Mouse (Mus musculus) stomach, embryonic 14.5 days (tissue): ENCODE measurements around the gene Dip2a. TPM values are rescaled to one million over a fixed set of nuclear protein-coding genes. Genes with fewer than 3 reads are reported as not detected.

Experiments
- ATAC-seq: fragments of 200-750 bp; cut with Nextera tagmentation; 2 replicates; pipeline ENCODE4 v1.8.0; 2017; ENCODE audit warnings: low read depth, moderate TSS enrichment; ENCODE audit not compliant: insufficient number of reproducible peaks, insufficient read depth, low FRiP score
- H3K27ac ChIP-seq: fragments of 300-500 bp; sonication (generic); 2 replicates; pipeline ENCODE4 v1.5.1; 2014; ENCODE audit warnings: mild to moderate bottlenecking, low read length, moderate library complexity, mixed read lengths
- H3K27me3 ChIP-seq: fragments of 300-500 bp; sonication (generic); 2 replicates; pipeline ENCODE4 v1.6.1; 2014; ENCODE audit warnings: low read length, control low read depth, mixed read lengths; ENCODE audit not compliant: control insufficient read depth, insufficient read depth
- H3K36me3 ChIP-seq: fragments of 300-500 bp; sonication (generic); 2 replicates; pipeline ENCODE4 v1.6.1; 2014; ENCODE audit warnings: mild to moderate bottlenecking, control low read depth, low read length, moderate library complexity, mixed read lengths; ENCODE audit not compliant: control insufficient read depth, insufficient read depth
- H3K4me1 ChIP-seq: fragments of 300-500 bp; sonication (generic); 2 replicates; pipeline ENCODE4 v1.6.1; 2014; ENCODE audit warnings: low read length, control low read depth, mixed read lengths; ENCODE audit not compliant: control insufficient read depth, insufficient read depth
- H3K4me2 ChIP-seq: fragments of 300-500 bp; sonication (generic); replicated peaks from 2 replicates; pipeline ENCODE4 v1.6.1; 2014; ENCODE audit warnings: low read depth, low read length, control low read depth
- H3K4me3 ChIP-seq: fragments of 300-500 bp; sonication (generic); 2 replicates; pipeline ENCODE4 v1.5.1; 2014; ENCODE audit warnings: low read depth, low read length, control low read depth
- H3K9ac ChIP-seq: fragments of 300-500 bp; sonication (generic); replicated peaks from 2 replicates; pipeline ENCODE4 v1.6.1; 2014; ENCODE audit warnings: low read depth, mild to moderate bottlenecking, control low read depth, low read length, moderate library complexity, mixed read lengths
- H3K9me3 ChIP-seq: fragments of 300-500 bp; sonication (generic); 2 replicates; pipeline ENCODE4 v1.6.1; 2016; ENCODE audit warnings: low read depth, low read length, control low read depth; ENCODE audit not compliant: control insufficient read depth
- WGBS: fragments of 180-500 bp; shearing (Covaris S2); extraction: QIAGEN DNeasy Blood & Tissue Kit; methylation state at CpG from one replicate; pipeline ENCODE4 v1.1.7; 2014; 5-methylcytosine and 5-hydroxymethylcytosine counted together
- polyA plus RNA-seq: library from polyadenylated mRNA; unstranded; fragments of >200 nt; fragmentation: Nextera tagmentation; extraction: Ambion mirVana; gene quantifications from 2 replicates; pipeline ENCODE4 v1.2.1, GENCODE M21; 2014

The Dip2a gene
- polyA plus RNA-seq, 1 experiment from 2014 or later: 7.8 TPM

DNA sequence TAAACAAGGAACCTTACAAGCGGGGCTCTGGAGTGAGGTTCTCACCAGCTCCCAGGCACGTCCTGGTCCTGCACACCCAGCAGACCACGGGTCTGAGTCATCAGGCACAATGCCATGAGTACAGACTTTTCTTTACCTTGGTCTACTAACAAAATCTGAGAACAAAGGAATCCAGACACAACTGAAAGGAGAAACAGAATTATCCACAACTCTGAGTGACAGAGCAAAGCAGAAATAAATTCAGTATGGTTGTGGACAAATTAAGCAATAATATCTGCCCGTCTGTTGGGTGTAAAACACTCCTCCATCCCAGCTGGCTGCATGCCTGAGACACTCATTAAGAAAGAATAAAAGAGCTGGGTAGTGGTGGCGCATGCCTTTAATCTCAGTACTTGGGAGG is 13.4 kb upstream of the Dip2a start:
- peaks cover 32% of the 10 kb centered on the region for H3K36me3 ChIP-seq

DNA sequence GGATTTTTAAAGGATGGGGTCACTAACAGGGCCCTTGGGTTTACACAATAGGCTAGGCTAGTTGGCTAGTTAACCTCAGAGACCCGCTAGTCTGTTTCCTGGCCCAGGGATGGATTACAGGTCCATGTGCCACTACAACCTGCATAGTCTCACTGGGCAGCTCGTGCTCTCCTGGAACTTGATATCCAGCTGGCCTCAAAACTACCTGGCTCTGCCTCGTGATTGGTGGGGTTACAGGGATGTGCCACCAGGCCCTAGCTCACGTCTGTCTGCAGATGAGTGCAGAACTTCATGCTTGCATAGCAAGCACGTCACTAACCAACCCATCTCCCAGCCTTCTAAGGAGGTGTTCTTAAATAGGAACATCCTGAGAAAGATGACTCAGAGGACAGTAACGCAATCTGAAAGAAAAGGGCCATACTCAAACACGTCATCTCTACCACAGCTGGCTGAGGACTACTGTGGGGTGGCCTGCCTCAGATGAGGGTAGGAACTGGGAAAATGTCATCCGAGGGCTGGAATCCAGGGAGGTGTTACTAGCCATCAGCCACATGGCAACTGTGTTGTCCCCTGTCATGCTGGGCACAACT is 12.3 kb upstream of the Dip2a start:
- ATAC-seq: no peak
- Histone ChIP-seq H3K27me3 (no peaks in the 10 kb centered on the region), H3K9ac (no peak overlapping the region), H3K4me2 (no peak overlapping the region), H3K36me3 (peaks cover 42% of the 10 kb centered on the region), H3K4me1 (no peaks in the 10 kb centered on the region), H3K27ac (no peak overlapping the region), H3K4me3 (no peak overlapping the region), H3K9me3 (no peaks in the 10 kb centered on the region)
- WGBS: 86% methylated on average over 8 of the region's 8 CpGs

More for the DNA sequence above, 13.4 kb upstream of the Dip2a start:
- Histone ChIP-seq H3K4me1 (no peaks in the 10 kb centered on the region), H3K27ac (no peak overlapping the region), H3K9ac (no peak overlapping the region), H3K4me3 (no peak overlapping the region), H3K9me3 (no peaks in the 10 kb centered on the region), H3K27me3 (no peaks in the 10 kb centered on the region), H3K4me2 (no peak overlapping the region)
- ATAC-seq: no peak
- 81% methylated on average over 5 of the region's 5 CpGs for WGBS

DNA sequence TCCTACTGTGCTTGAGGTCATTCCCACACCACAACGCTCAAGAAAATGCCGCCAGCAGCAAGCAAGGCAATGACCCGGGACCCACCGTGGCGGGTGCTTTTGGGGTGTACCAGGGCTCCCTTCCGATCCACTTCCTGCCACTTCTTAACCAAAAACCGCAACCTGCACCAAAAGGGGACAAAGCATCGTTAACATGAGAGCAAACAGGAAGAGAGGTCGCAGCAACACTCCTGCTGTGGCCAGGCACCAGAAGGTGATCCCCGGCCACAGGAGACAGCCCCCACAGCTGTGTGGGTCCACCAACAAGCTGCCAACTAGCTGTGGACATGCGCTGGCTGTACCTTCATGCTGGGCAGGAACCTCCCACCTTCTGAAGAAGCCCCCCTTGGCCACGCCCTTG is 9.9 kb upstream of the Dip2a start:
- Histone ChIP-seq H3K4me2 (no peak overlapping the region), H3K9me3 (no peaks in the 10 kb centered on the region), H3K4me1 (no peaks in the 10 kb centered on the region), H3K4me3 (no peak overlapping the region), H3K27ac (no peak overlapping the region), H3K36me3 (peaks cover 63% of the 10 kb centered on the region), H3K9ac (no peak overlapping the region), H3K27me3 (no peaks in the 10 kb centered on the region)
- 86% methylated on average over 12 of the region's 12 CpGs for WGBS
- ATAC-seq: no peak

- H3K27ac ChIP-seq: no peak overlapping the region
- no peak overlapping the region for H3K4me3 ChIP-seq
- no peak overlapping the region for H3K4me2 ChIP-seq
- ATAC-seq: no peak
- WGBS: 95% methylated on average over 12 of the region's 12 CpGs
- H3K4me1 ChIP-seq: no peaks in the 10 kb centered on the region
- H3K9ac ChIP-seq: no peak overlapping the region
- no peaks in the 10 kb centered on the region for H3K27me3 ChIP-seq
- peaks cover 65% of the 10 kb centered on the region for H3K36me3 ChIP-seq
- H3K9me3 ChIP-seq: no peaks in the 10 kb centered on the region
Observed at GRCm38 (mm10) chr10:76353986-76354385, 8.9 kb upstream of the Dip2a start.

DNA sequence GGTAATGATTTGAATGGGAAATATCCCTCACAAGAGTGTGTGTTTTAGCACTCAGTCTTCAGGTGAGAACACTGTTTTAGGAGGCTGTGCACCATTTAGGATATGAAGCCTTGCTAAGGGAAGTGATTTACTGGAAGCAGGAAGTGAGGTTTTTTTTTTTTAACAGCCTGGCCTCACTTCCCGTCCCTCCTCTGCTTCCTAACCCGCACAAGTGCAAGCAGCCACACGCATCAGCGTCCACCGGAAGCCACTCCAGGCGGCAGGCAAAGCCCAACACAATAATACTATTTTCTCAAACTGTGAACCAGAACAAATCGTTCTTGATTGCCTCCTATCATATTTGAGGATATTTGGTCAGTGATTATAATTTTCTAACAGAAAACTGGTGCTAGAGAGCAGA is 6.9 kb upstream of the Dip2a start:
- H3K36me3 ChIP-seq: peaks cover 67% of the 10 kb centered on the region
- H3K27me3 ChIP-seq: no peaks in the 10 kb centered on the region
- WGBS: 77% methylated on average over 7 of the region's 7 CpGs
- H3K4me3 ChIP-seq: no peak overlapping the region
- H3K4me1 ChIP-seq: no peaks in the 10 kb centered on the region
- H3K4me2 ChIP-seq: no peak overlapping the region
- ATAC-seq: no peak
- no peak overlapping the region for H3K27ac ChIP-seq
- H3K9me3 ChIP-seq: no peaks in the 10 kb centered on the region
- H3K9ac ChIP-seq: no peak overlapping the region

- peaks cover 12% of the 10 kb centered on the region for H3K4me1 ChIP-seq
- no peak overlapping the region for H3K9ac ChIP-seq
- 7% methylated on average over 4 of the region's 4 CpGs for WGBS
- 0 out of 2 replicates have a peak overlapping the region, but pooled peaks have one; percentile 18 for H3K27ac ChIP-seq
- peak overlapping the region; percentile 93; the same call in 1 of the 2 replicates for H3K4me3 ChIP-seq
- no peak for ATAC-seq
- H3K27me3 ChIP-seq: no peaks in the 10 kb centered on the region
- H3K36me3 ChIP-seq: peaks cover 20% of the 10 kb centered on the region
- no peaks in the 10 kb centered on the region for H3K9me3 ChIP-seq
- H3K4me2 ChIP-seq: peak overlapping the region; percentile 91
Observed at GRCm38 (mm10) chr10:76346589-76346988, 1.5 kb upstream of the Dip2a start.

- no peak for ATAC-seq
- no peaks in the 10 kb centered on the region for H3K9me3 ChIP-seq
- H3K27ac ChIP-seq: peak overlapping the region; percentile 55; the same call in 1 of the 2 replicates
- H3K36me3 ChIP-seq: peaks cover 16% of the 10 kb centered on the region
- peak overlapping the region; percentile 93 for H3K4me3 ChIP-seq
- H3K4me2 ChIP-seq: peak overlapping the region; percentile 91
- peak overlapping the region; percentile 38; the same call in 1 of the 2 replicates for H3K9ac ChIP-seq
- 9% methylated on average over 8 of the region's 8 CpGs for WGBS
- H3K4me1 ChIP-seq: peaks cover 12% of the 10 kb centered on the region
- no peaks in the 10 kb centered on the region for H3K27me3 ChIP-seq
Observed at GRCm38 (mm10) chr10:76346043-76346491, 976 bp upstream of the Dip2a start.

- Histone ChIP-seq H3K9ac (peak overlapping the region; percentile 38; the same call in 1 of the 2 replicates), H3K27ac (peak overlapping the region; percentile 55; the same call in 1 of the 2 replicates), H3K36me3 (peaks cover 10% of the 10 kb centered on the region), H3K4me3 (peak overlapping the region; percentile 93), H3K27me3 (no peaks in the 10 kb centered on the region), H3K4me2 (peak overlapping the region; percentile 91), H3K4me1 (peaks cover 12% of the 10 kb centered on the region), H3K9me3 (no peaks in the 10 kb centered on the region)
- no peak for ATAC-seq
- WGBS: 4% methylated on average over 12 of the region's 12 CpGs
Observed at GRCm38 (mm10) chr10:76345540-76345902, 430 bp upstream of the Dip2a start.

DNA sequence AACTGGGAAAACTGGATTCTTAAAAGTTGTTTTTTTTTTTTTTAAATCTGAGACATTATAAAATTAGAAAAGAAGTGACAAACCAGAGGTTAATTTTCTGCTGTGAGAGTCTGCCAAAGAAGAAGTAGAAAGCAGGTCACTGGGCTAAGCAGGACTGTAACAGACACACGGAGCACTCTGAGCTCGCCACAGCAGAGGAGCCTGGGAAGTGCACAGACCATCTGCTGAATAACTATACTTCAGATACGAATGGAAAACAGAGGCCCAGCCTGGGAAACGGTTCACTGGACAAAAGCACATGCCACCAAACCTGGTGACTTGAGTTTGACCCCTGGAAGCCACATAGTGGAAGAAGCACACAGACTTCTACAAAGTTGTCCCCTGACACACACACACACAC is 10.7 kb downstream of the Dip2a start:
- no peak overlapping the region for H3K4me3 ChIP-seq
- no peaks in the 10 kb centered on the region for H3K27me3 ChIP-seq
- no peak overlapping the region for H3K4me2 ChIP-seq
- no peaks in the 10 kb centered on the region for H3K9me3 ChIP-seq
- H3K4me1 ChIP-seq: no peaks in the 10 kb centered on the region
- no peak overlapping the region for H3K9ac ChIP-seq
- H3K27ac ChIP-seq: no peak overlapping the region
- ATAC-seq: no peak
- WGBS: 46% methylated on average over 4 of the region's 4 CpGs
- no peaks in the 10 kb centered on the region for H3K36me3 ChIP-seq
